Mouse (Mus musculus): Measurements from ENCODE around the gene Ccin. TPM values are rescaled to one million over a fixed set of nuclear protein-coding genes. Genes with fewer than 3 reads are reported as not detected.

Gene Ccin
- 2.3 TPM for polyA plus RNA-seq (2014; fragmentation: Illumina TruSeq; extraction: RNeasy Lipid Tissue Mini Kit (QIAGEN cat#74804); ENCODE audit: low read depth, low replicate concordance)

GRCm38 (mm10) chr4:43983181-43983580, at the start of gene Ccin:
Ccin (plus strand) TSS chr4:43983483.

GRCm38 (mm10) chr4:43957292-43957845, 25.9 kb upstream of the Ccin start, which contains the start of gene Glipr2:
Glipr2 (plus strand) TSS chr4:43957401.

GRCm38 (mm10) chr4:44004126-44004525, 20.8 kb downstream of the Ccin start, which contains the start of gene Clta:
Clta (plus strand) TSS chr4:44004452.

Other genes starting within 250 kb of the Ccin start
- gene Olfr159, start 212.5 kb upstream of the Ccin start, polyA plus RNA-seq (2014; fragmentation: Illumina TruSeq; extraction: RNeasy Lipid Tissue Mini Kit (QIAGEN cat#74804); ENCODE audit: low read depth, low replicate concordance), result not detected
- not detected for gene Olfr156, start 159.6 kb upstream of the Ccin start, polyA plus RNA-seq (2014; fragmentation: Illumina TruSeq; extraction: RNeasy Lipid Tissue Mini Kit (QIAGEN cat#74804); ENCODE audit: low read depth, low replicate concordance)
- gene Olfr157, start 143.3 kb upstream of the Ccin start, polyA plus RNA-seq (2014; fragmentation: Illumina TruSeq; extraction: RNeasy Lipid Tissue Mini Kit (QIAGEN cat#74804); ENCODE audit: low read depth, low replicate concordance), result not detected
- gene Olfr155, start 131.9 kb upstream of the Ccin start, polyA plus RNA-seq (2014; fragmentation: Illumina TruSeq; extraction: RNeasy Lipid Tissue Mini Kit (QIAGEN cat#74804); ENCODE audit: low read depth, low replicate concordance), result not detected
- 11.9 TPM for gene Reck, start 108.0 kb upstream of the Ccin start, polyA plus RNA-seq (2014; fragmentation: Illumina TruSeq; extraction: RNeasy Lipid Tissue Mini Kit (QIAGEN cat#74804); ENCODE audit: low read depth, low replicate concordance)
- gene Glipr2, start 26.1 kb upstream of the Ccin start, polyA plus RNA-seq (2014; fragmentation: Illumina TruSeq; extraction: RNeasy Lipid Tissue Mini Kit (QIAGEN cat#74804); ENCODE audit: low read depth, low replicate concordance), result 12.9 TPM
- 242 TPM for gene Clta, start 21.0 kb downstream of the Ccin start, polyA plus RNA-seq (2014; fragmentation: Illumina TruSeq; extraction: RNeasy Lipid Tissue Mini Kit (QIAGEN cat#74804); ENCODE audit: low read depth, low replicate concordance)
- 79.5 TPM for gene Gne, start 100.7 kb downstream of the Ccin start, polyA plus RNA-seq (2014; fragmentation: Illumina TruSeq; extraction: RNeasy Lipid Tissue Mini Kit (QIAGEN cat#74804); ENCODE audit: low read depth, low replicate concordance)